Mouse (Mus musculus) testis, adult 2 months (tissue): ENCODE measurements around the gene Cpped1. TPM values are rescaled to one million over a fixed set of nuclear protein-coding genes. Genes with fewer than 3 reads are reported as not detected.

Experiments
- H3K27ac ChIP-seq: fragments of 200-500 bp; 2 replicates; pipeline ENCODE4 v1.5.1; 2012; ENCODE audit warnings: low read depth, low read length; ENCODE audit not compliant: control insufficient read depth, insufficient read depth
- H3K27me3 ChIP-seq: fragments of 200-500 bp; 2 replicates; pipeline ENCODE4 v1.6.1; 2012; ENCODE audit warnings: mild to moderate bottlenecking, low read length, moderate library complexity; ENCODE audit not compliant: control insufficient read depth, insufficient read depth
- H3K36me3 ChIP-seq: fragments of 200-500 bp; 2 replicates; pipeline ENCODE4 v1.6.1; 2012; ENCODE audit warnings: mild to moderate bottlenecking, low read length; ENCODE audit not compliant: control insufficient read depth, insufficient read depth
- H3K4me1 ChIP-seq: fragments of 200-500 bp; 2 replicates; pipeline ENCODE4 v1.6.1; 2012; ENCODE audit warnings: low read length; ENCODE audit not compliant: control insufficient read depth, insufficient read depth
- H3K4me3 ChIP-seq: fragments of 200-500 bp; 2 replicates; pipeline ENCODE4 v1.5.1; 2012; ENCODE audit warnings: low read depth, mild to moderate bottlenecking, low read length, moderate library complexity, mixed read lengths; ENCODE audit not compliant: control insufficient read depth
- CTCF ChIP-seq: fragments of 200-500 bp; IDR thresholded peaks from 2 replicates; pipeline ENCODE4 v1.5.1; 2012; ENCODE audit warnings: low read depth, mild to moderate bottlenecking, inconsistent platforms, low read length, moderate library complexity; ENCODE audit not compliant: control insufficient read depth, insufficient read depth, insufficient replicate concordance
- POLR2A ChIP-seq: fragments of 200-500 bp; IDR thresholded peaks from 2 replicates; pipeline ENCODE4 v1.6.1; 2012; ENCODE audit warnings: low read depth, mild to moderate bottlenecking, inconsistent platforms, low read length, moderate library complexity; ENCODE audit not compliant: control insufficient read depth
- polyA plus RNA-seq: library from polyadenylated mRNA; depleted of rRNA; stranded (reverse); fragments of >200 nt; gene quantifications from 2 replicates; pipeline ENCODE4 v1.2.3, GENCODE M21; 2012

Gene Cpped1
- polyA plus RNA-seq, 1 experiment, result 5.7 TPM

DNA sequence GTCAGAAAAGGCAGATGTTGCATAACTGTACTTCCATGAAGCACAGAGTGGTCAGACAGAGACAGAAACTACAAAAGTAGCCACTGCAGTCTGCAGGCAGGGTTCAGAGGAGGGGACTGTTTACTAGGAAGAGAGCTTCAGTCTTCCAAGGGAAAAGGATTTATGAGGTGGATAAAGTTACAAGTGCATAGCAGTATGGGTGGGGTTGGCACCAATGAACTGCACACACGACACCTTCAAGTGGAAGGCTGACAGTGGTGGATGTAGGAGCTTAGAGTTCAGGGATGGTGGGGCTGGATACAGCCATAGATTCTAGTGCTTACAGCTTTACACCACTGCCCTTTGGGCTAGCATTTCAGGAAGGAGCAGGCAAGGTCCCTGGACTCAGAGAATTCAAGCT lies 75.8 kb downstream of the Cpped1 start:
- no peaks in the 10 kb centered on the region for H3K4me1 ChIP-seq
- H3K4me3 ChIP-seq, result no peak overlapping the region
- TF ChIP-seq POLR2A (no peak), CTCF (no peak)
- no peaks in the 10 kb centered on the region for H3K36me3 ChIP-seq
- H3K27ac ChIP-seq, result no peak overlapping the region; the same call in 1 of the 2 replicates
- no peaks in the 10 kb centered on the region for H3K27me3 ChIP-seq

DNA sequence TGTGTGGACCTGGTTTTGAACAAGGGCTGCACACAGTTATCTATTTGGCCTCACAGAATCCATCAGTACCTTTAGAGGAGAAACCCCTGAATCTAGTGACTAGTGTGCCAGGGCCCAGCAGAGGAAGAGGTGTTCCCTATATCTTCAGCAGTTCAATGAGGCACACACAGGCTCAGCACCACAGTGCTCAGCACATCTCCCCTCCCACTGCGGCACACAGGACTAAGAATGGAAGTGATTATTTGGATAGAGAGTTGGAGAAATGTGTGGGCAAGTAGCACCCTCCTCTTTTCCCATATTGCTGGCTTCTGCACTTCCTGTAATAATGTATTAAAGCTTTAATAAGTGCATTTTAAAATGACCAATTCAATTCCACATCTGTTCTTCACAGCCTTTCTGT lies 80.4 kb downstream of the Cpped1 start:
- Histone ChIP-seq H3K4me1 (no peaks in the 10 kb centered on the region), H3K4me3 (no peak overlapping the region), H3K27ac (no peak overlapping the region), H3K36me3 (no peaks in the 10 kb centered on the region), H3K27me3 (no peaks in the 10 kb centered on the region)
- TF ChIP-seq POLR2A (no peak), CTCF (no peak)

DNA sequence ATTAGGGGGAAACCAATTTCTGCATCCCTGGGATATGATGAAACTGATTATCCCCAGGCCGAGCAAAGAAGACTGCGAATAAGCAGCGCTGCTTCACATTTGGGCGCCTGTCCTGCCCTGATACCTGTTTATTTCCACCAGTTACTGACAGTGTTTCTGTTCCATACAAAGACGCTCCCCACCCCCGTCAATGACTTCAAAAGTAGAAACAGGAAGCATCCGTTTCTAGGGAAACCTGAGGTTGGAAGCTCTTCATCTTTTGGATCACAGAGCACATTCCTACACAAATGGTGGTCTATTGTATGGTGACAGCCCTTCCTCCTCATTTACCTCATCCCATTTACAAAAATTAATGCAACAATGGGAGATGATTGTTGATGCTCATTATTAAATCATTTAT lies 84.4 kb downstream of the Cpped1 start:
- no peak overlapping the region for H3K4me3 ChIP-seq
- H3K27me3 ChIP-seq, result no peaks in the 10 kb centered on the region
- no peak overlapping the region for H3K27ac ChIP-seq
- H3K36me3 ChIP-seq, result no peaks in the 10 kb centered on the region
- no peak for TF ChIP-seq CTCF
- no peak for TF ChIP-seq POLR2A
- no peaks in the 10 kb centered on the region for H3K4me1 ChIP-seq

DNA sequence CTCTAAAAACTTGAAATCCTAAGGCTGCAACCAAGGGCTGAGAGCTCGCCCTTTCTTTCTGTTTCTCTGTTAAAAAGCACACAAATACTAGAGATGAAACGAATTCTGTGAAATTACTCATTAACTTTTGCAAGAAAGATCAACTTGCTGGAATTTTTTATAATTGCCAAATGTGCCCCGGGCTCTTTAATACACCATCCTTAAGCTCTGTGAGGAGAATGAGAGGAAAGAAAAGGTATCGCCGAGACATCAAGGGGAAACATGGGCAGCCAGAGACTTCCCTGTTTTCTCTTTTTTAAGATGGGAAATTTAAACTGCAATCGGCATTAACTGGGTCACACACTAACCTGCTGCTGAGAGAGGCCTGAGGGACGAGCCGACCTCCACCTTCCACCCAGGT lies 84.9 kb downstream of the Cpped1 start:
- Histone ChIP-seq H3K4me3 (no peak overlapping the region), H3K36me3 (no peaks in the 10 kb centered on the region), H3K27me3 (no peaks in the 10 kb centered on the region), H3K4me1 (no peaks in the 10 kb centered on the region), H3K27ac (no peak overlapping the region)
- TF ChIP-seq CTCF, result no peak
- no peak for TF ChIP-seq POLR2A

DNA sequence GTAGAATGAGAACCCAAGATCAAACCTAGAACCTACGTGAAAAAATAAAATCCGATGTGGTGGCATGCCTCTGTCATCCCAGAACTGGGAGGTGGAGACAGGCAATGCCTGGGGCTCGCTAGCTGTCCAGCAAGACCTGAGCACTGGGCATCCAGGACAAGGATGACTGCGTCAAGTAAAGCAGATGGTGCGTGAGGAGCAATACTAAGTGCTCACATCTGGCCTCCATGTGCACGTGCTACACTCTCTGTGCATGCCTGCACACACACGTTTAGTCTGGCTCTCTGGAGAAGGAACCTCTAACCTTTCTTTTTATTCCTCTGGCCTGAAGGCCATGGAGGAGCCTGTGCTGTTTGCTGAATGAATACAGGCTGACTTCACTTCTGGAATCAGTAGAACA lies 88.5 kb downstream of the Cpped1 start:
- TF ChIP-seq CTCF (no peak), POLR2A (no peak)
- Histone ChIP-seq H3K27ac (no peak overlapping the region), H3K4me1 (no peaks in the 10 kb centered on the region), H3K4me3 (no peak overlapping the region), H3K36me3 (no peaks in the 10 kb centered on the region), H3K27me3 (no peaks in the 10 kb centered on the region)

DNA sequence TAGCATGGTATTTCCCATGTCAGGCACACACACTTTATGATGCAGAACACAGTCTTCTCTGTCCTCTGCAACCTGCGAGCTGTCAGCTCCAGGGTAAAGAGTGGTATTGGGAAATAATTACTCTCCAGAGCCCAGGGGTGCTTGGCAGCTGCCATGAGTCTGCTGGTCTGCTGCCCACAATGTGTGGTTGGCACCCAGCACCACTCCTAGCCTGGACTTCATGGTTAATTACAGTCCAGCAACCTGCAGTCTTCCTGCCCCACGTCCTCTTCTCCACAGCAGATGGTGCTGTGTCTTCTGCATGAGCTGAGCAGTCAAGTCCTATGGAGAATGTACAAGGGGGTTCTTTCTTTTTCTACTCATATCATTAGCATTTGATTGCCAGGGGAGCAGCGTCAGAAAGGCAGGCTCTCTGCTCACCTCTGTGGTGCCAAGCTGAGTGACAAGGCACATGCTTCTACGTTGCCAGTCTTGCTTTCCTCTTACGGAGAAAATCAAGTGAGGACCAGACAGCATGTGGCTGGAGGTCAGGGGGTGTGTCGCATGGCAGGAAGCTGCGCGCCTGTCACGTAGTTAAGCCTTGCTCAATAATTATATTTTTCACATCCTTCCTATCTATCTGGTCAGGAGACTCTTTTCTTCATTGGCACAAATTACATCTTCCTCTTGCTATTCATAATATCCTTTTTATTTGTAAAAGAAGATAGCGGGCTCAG lies 94.2 kb downstream of the Cpped1 start:
- Histone ChIP-seq H3K36me3 (no peaks in the 10 kb centered on the region), H3K27me3 (no peaks in the 10 kb centered on the region), H3K27ac (no peak overlapping the region), H3K4me1 (no peaks in the 10 kb centered on the region), H3K4me3 (no peak overlapping the region)
- TF ChIP-seq POLR2A (no peak), CTCF (no peak)

DNA sequence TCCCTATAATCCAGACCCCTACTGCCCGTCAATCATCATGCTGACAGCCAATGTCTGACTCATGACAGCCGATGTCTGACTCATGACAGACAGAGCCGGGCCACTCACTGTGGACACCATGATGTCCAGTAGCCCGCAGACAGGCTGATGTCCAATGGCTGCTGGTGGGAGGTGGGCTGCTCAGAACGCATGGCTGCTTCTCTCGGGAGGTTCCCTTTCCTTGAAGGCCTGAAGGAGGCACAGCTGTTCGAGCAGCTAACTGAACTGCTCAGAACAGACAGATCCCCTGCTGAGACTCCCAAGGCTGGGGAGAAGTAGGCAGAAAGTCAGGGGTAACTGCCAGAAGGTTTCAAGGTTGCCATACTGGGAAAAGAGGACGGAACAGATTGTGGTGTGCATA lies 97.1 kb downstream of the Cpped1 start:
- Histone ChIP-seq H3K27ac (no peak overlapping the region), H3K4me3 (no peak overlapping the region), H3K4me1 (no peaks in the 10 kb centered on the region), H3K27me3 (no peaks in the 10 kb centered on the region), H3K36me3 (no peaks in the 10 kb centered on the region)
- TF ChIP-seq POLR2A (no peak), CTCF (no peak)

DNA sequence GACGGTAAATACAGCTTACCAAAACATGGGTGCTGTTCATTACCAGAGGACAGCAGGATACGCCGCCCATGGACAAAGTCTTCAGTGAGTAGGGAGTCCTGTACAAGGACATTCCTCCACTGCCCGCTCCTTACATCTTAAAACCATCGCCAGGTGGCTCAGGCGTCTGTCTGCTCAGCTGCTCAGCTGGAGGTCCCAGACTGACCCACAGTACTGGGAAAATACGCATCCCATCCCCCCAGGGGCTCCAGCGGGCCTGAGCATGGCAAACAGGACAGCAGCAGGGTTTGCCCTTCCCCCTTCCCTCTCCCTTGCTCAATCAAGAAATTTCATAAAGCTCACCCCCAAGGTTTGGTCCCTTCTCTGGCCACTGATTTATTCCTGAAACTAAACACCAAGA lies 99.6 kb downstream of the Cpped1 start:
- Histone ChIP-seq H3K27me3 (no peaks in the 10 kb centered on the region), H3K27ac (no peak overlapping the region), H3K36me3 (no peaks in the 10 kb centered on the region), H3K4me3 (no peak overlapping the region), H3K4me1 (no peaks in the 10 kb centered on the region)
- no peak for TF ChIP-seq POLR2A
- TF ChIP-seq CTCF, result no peak
